Mouse (Mus musculus): Measurements from ENCODE around the gene Kif2c. TPM values are rescaled to one million over a fixed set of nuclear protein-coding genes. Genes with fewer than 3 reads are reported as not detected.

The Kif2c gene
- total and polyA plus RNA-seq, 3 experiments: 0.14 to 0.26 (median 0.25) TPM

DNA sequence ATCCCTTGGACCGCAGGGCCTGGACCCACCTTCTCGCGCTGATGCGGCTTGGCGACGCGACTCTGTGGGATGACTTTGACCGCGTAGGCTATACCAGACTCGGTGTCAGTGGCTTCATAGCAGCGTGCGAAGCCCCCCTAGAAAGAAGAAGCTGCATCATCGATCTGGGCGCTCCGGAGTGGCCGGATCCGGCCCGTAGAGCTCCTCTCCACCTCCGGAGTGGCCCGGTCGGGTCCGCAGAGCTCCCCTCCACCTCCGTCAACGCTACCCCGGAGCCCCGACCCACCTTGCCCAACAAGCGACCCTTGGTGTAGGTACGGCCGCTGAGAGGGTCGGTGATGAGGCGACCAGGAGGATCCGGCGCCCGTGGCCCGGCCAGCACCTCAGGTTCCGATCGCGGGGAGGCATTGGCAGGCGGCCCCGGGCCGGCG, 49.1 kb downstream of the Kif2c start:
- H3K4me3 ChIP-seq: peak overlapping the region; percentile 86
- peaks cover 9% of the 10 kb centered on the region for H3K4me1 ChIP-seq (ENCODE audit: control insufficient read depth, insufficient read depth, low read length)
- 1% methylated on average over 42 of the region's 42 CpGs for WGBS
- intact Hi-C loops (cut with DNase I): no loop called here
- peak overlapping the region; percentile 78 for H3K27ac ChIP-seq
- no peak for DNase-seq
- no peaks in the 10 kb centered on the region for H3K27me3 ChIP-seq (ENCODE audit: control insufficient read depth, insufficient read depth, low read length)
- no peaks in the 10 kb centered on the region for H3K79me2 ChIP-seq (replicated peaks; ENCODE audit: control insufficient read depth, insufficient read depth, low read length)
- H3K9ac ChIP-seq (ENCODE audit: low read depth, low read length): peak overlapping the region; percentile 83
- no peaks in the 10 kb centered on the region for H3K36me3 ChIP-seq (ENCODE audit: control insufficient read depth, insufficient read depth, low read length)
- TF ChIP-seq EP300 (IDR thresholded peaks at IDR 0.05; ENCODE audit: insufficient read depth, low read depth, low read length) (no peak), POLR2A (IDR thresholded peaks at IDR 0.05; ENCODE audit: insufficient read depth, low read depth, low read length) (no peak), CTCF (IDR thresholded peaks at IDR 0.05) (no peak)

DNA sequence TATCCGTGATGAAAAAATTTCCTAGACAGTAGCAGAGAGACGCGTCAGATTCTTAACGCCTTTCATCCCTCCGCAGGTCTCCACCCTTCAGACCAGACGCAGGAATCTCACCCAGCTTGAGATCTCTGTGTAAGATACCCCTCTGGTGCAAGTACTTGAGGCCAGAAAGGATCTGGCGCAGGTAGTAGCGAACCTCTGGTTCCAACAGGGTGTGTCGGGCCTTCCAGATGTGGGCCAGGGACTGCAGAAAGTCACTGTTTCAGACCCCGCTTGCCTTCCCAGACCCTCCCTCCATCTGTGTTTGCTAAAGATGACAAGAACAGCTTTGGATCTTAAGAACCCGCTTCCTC, 49.7 kb downstream of the Kif2c start:
- Histone ChIP-seq H3K9ac (ENCODE audit: low read depth, low read length) (peak overlapping the region; percentile 36), H3K27me3 (ENCODE audit: control insufficient read depth, insufficient read depth, low read length) (no peaks in the 10 kb centered on the region), H3K79me2 (replicated peaks; ENCODE audit: control insufficient read depth, insufficient read depth, low read length) (no peaks in the 10 kb centered on the region), H3K4me3 (peak overlapping the region; percentile 86), H3K36me3 (ENCODE audit: control insufficient read depth, insufficient read depth, low read length) (no peaks in the 10 kb centered on the region), H3K4me1 (ENCODE audit: control insufficient read depth, insufficient read depth, low read length) (peaks cover 9% of the 10 kb centered on the region), H3K27ac (no peak overlapping the region)
- TF ChIP-seq POLR2A (IDR thresholded peaks at IDR 0.05; ENCODE audit: insufficient read depth, low read depth, low read length) (no peak), CTCF (IDR thresholded peaks at IDR 0.05) (no peak), EP300 (IDR thresholded peaks at IDR 0.05; ENCODE audit: insufficient read depth, low read depth, low read length) (no peak)
- 47% methylated on average over 11 of the region's 11 CpGs for WGBS
- intact Hi-C loops (cut with DNase I): no loop called here
- DNase-seq: no peak

DNA sequence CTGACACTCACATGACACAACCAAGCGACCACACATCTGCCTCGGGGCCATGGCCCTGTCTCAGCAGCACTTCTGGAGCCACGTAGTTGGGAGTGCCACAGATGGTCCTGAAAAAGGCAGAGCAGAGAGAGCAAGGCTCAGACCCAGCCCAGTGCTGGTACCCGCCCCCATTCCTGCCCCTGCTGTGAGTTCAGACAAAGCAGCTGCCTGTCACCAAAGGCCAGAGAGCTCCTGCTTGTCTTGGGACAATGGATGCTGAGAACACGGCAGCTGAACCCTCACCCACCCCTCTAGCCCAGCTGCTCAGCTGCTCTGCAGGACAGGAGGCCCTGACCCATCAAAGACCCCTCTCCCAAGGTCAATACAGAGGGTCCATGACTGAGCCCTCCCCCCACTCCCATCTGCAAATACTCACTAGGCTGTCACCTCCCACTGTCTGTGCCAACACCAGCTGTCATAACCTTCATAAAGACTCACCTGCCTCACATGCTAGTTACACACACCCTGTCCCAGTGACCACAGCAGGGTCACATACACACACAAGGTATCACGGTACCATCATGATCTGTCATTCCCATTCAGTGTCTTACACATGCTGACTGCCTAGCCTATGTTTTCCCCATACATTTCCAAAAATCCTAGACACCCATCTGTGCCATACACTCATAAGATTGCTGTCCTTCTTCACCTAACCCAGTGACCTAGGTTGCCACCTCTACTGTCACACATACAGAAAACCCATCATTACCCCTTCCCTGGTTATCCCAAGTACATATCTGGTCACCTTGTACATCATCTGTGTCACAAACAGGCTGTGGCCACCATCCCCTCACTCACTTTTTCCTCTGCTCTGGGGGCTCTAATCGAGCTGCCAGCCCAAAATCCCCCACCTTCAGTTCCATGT, 50.3 kb downstream of the Kif2c start:
- H3K4me1 ChIP-seq (ENCODE audit: control insufficient read depth, insufficient read depth, low read length): peaks cover 10% of the 10 kb centered on the region
- H3K27ac ChIP-seq: no peak overlapping the region
- 60% methylated on average over 7 of the region's 7 CpGs for WGBS
- TF ChIP-seq CTCF (IDR thresholded peaks at IDR 0.05) (no peak), POLR2A (IDR thresholded peaks at IDR 0.05; ENCODE audit: insufficient read depth, low read depth, low read length) (no peak), EP300 (IDR thresholded peaks at IDR 0.05; ENCODE audit: insufficient read depth, low read depth, low read length) (no peak)
- no peak overlapping the region for H3K9ac ChIP-seq (ENCODE audit: low read depth, low read length)
- H3K4me3 ChIP-seq: no peak overlapping the region
- no peaks in the 10 kb centered on the region for H3K36me3 ChIP-seq (ENCODE audit: control insufficient read depth, insufficient read depth, low read length)
- no peak for DNase-seq
- H3K27me3 ChIP-seq (ENCODE audit: control insufficient read depth, insufficient read depth, low read length): no peaks in the 10 kb centered on the region
- H3K79me2 ChIP-seq (replicated peaks; ENCODE audit: control insufficient read depth, insufficient read depth, low read length): no peaks in the 10 kb centered on the region
- intact Hi-C loops (cut with DNase I): no loop called here

DNA sequence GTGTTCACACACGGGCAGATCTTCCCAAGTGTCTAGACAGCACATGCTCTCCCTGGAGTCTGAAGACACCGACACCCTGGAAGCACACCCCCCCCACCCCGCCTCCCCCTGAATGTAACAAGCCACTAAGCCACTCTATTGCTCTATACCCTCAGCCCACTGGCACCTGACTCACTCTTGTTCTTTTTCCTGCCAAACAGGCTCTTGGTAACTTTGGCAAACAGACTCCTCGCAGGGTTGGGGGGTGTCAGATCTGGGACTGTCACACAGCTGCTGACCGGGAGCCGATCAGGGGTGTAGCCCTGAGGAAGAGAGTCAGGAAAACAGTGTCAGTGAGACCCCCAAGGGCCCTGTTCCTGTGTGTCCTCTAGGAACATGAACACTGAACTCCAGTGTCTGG, 51.2 kb downstream of the Kif2c start:
- intact Hi-C loops (cut with DNase I): no loop called here
- 82% methylated on average over 6 of the region's 6 CpGs for WGBS

DNA sequence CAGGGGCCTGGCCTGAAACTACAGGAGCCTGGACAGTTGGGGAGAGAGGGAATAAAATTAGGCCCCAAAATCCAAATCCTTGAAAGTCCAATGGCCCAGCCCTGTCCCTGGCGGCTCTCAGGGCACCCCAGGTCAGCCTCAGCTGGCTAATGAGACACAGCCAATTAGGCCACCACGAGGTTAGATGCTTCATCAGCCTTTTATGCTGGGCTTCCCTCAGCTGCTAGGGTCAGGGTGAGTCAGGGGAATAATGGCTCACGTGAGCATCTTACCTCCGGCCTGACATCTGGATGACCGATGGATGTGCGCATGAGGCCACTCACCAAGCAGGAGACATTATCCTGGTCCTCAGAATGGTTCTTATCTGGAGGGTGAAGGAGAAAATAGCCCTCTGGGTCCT, 51.6 kb downstream of the Kif2c start:
- Histone ChIP-seq H3K9ac (ENCODE audit: low read depth, low read length) (no peak overlapping the region), H3K36me3 (ENCODE audit: control insufficient read depth, insufficient read depth, low read length) (no peaks in the 10 kb centered on the region), H3K27me3 (ENCODE audit: control insufficient read depth, insufficient read depth, low read length) (no peaks in the 10 kb centered on the region), H3K4me1 (ENCODE audit: control insufficient read depth, insufficient read depth, low read length) (peaks cover 20% of the 10 kb centered on the region), H3K4me3 (no peak overlapping the region), H3K27ac (no peak overlapping the region), H3K79me2 (replicated peaks; ENCODE audit: control insufficient read depth, insufficient read depth, low read length) (no peaks in the 10 kb centered on the region)
- 85% methylated on average over 6 of the region's 6 CpGs for WGBS
- intact Hi-C loops (cut with DNase I): no loop called here
- no peak for DNase-seq
- TF ChIP-seq POLR2A (IDR thresholded peaks at IDR 0.05; ENCODE audit: insufficient read depth, low read depth, low read length) (no peak), CTCF (IDR thresholded peaks at IDR 0.05) (no peak), EP300 (IDR thresholded peaks at IDR 0.05; ENCODE audit: insufficient read depth, low read depth, low read length) (no peak)

More for the DNA sequence above, 51.2 kb downstream of the Kif2c start:
- TF ChIP-seq POLR2A (IDR thresholded peaks at IDR 0.05; ENCODE audit: insufficient read depth, low read depth, low read length) (no peak), CTCF (IDR thresholded peaks at IDR 0.05) (no peak), EP300 (IDR thresholded peaks at IDR 0.05; ENCODE audit: insufficient read depth, low read depth, low read length) (no peak)
- no peak overlapping the region for H3K9ac ChIP-seq (ENCODE audit: low read depth, low read length)
- no peaks in the 10 kb centered on the region for H3K36me3 ChIP-seq (ENCODE audit: control insufficient read depth, insufficient read depth, low read length)
- H3K27ac ChIP-seq: no peak overlapping the region
- H3K79me2 ChIP-seq (replicated peaks; ENCODE audit: control insufficient read depth, insufficient read depth, low read length): no peaks in the 10 kb centered on the region
- H3K4me1 ChIP-seq (ENCODE audit: control insufficient read depth, insufficient read depth, low read length): peaks cover 19% of the 10 kb centered on the region
- H3K27me3 ChIP-seq (ENCODE audit: control insufficient read depth, insufficient read depth, low read length): no peaks in the 10 kb centered on the region
- no peak for DNase-seq
- no peak overlapping the region for H3K4me3 ChIP-seq

DNA sequence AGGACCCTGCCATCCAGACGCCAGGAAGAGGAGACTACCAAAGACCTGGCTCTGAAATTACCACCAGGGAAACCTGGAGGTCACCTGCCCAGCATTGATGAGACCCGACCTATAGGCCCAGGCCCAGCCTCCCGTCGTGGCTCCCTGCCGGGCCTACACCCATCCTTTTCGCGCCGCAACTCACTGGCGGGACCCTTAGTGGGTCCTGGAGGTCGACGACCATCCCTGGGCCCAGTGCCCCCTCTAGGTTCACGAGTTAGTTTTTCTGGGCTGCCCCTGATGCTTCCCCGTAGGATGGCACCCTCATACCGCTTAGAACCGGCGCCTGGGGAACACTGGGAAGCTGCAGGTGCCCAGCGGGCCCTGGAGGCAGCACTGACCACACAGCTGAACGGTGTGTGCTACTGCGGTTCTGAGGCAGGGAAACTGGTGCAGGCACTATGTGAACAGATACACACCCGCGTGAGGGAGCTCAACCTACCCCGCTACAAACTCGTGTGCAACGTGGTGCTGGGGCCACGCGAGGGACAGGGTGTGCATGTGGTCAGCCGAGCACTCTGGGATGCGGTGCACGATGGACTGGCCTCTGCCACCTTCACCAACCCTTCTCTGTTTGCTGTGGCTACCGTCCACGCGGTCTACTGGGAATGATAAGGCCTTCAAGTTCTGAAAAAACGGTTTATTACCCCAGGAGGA, 54.3 kb downstream of the Kif2c start:
- no peak for DNase-seq
- no peak overlapping the region for H3K4me3 ChIP-seq
- TF ChIP-seq POLR2A (IDR thresholded peaks at IDR 0.05; ENCODE audit: insufficient read depth, low read depth, low read length) (no peak), CTCF (IDR thresholded peaks at IDR 0.05) (no peak), EP300 (IDR thresholded peaks at IDR 0.05; ENCODE audit: insufficient read depth, low read depth, low read length) (no peak)
- intact Hi-C loops (cut with DNase I): loop anchor here (10.0 kb wide), 1 partner anchor 413 kb away; no protein-coding TSS in a partner anchor
- no peaks in the 10 kb centered on the region for H3K36me3 ChIP-seq (ENCODE audit: control insufficient read depth, insufficient read depth, low read length)
- no peaks in the 10 kb centered on the region for H3K27me3 ChIP-seq (ENCODE audit: control insufficient read depth, insufficient read depth, low read length)
- H3K9ac ChIP-seq (ENCODE audit: low read depth, low read length): no peak overlapping the region
- H3K4me1 ChIP-seq (ENCODE audit: control insufficient read depth, insufficient read depth, low read length): peaks cover 32% of the 10 kb centered on the region
- H3K79me2 ChIP-seq (replicated peaks; ENCODE audit: control insufficient read depth, insufficient read depth, low read length): no peaks in the 10 kb centered on the region
- WGBS: 90% methylated on average over 33 of the region's 33 CpGs
- H3K27ac ChIP-seq: no peak overlapping the region
